Mouse (Mus musculus) heart, adult 9 months (tissue): ENCODE data around the gene Crip1.

Experiments used
- DNase-seq, 2 experiments: peaks; one replicate each; pipeline ENCODE4 v3.0.0; 2022; ENCODE audit warnings: low spot score in 2 of 2

Crip1 gene

DNA sequence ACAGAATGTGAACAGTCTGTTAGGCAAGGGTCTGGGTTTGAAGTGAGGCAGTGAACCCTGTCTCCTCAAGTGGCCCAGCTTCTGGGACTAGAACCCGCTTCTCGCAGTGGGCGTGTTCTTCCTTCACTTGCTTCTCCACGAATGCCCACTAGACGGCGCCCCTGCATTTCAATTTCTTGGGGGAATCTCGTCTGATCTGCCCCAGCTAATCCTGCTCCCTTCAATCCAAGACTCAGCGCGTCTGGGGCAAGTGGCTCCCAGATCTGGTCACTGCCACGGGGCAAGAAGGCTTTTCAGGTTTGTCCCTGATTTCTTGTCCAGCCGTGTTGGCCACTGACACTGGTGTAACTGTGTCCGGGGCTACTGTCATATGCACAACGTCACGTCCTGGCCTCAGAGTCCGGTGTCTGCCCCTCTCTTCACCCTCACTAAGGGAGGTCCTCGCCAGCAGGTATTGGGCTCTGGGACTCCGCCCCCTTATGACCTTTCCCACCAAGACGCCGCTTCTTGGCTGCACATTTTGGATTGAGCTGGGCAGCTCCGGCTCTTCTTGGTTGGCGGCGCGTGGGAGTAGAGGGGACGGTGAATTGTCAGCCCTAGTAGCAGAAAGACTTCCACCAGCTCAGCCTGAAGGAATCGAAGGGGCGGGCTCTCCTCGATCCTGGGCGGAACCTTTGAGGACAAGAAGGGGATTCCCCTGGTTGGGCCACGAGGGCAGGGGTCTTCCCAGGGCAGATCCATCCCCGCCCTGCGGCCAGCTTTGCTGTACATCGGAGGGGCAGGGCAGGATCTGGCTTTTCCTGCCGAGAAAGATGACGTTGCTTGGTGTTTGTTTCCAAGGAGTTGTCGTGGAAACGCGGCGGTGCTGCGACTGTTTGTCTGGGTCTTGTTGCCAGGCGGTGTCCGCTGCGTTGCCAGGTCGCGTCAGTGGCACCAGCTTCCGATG is at the start of gene Crip1:
TSS of gene Crip1 (plus strand) at position 205 of the 946 bp plus-strand sequence.
- DNase-seq, result peak; percentile 88 to 91

- no peak for DNase-seq
These were observed 49.1 kb upstream of the Crip1 start for GRCm38 (mm10) chr12:113097040-113097439.

DNA sequence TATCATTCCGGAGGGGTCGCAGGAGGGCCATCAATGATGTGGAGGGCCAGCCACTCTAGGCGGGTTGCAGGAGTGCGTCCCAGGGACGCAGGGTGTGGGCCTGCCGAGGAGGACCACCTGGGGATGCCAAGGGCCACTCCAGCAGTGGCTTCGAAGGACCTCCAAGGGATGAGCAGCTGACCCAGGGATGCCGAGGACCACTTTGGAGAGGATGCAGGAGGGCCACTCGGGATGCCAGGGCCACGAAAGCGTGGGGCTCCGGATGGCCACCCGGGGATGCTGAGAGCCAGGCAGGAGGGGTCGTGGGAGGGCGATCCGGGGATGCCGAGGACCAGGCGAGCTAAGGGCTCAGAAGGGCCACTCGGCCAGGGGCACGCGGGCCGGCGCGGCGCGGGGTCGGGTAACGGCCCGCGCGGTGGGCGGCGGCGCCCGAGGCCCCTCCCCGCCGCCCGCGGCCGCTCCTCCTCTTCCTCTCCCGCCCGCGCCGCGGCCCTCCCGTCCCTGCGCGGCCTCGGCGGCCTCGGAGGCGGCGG is 48.3 kb upstream of the Crip1 start, which contains the start of gene Mta1:
TSS of gene Mta1 (plus strand) at position 530 of the 533 bp plus-strand sequence.
- peak; percentile 35 to 61 for DNase-seq

- peak; percentile 31 to 40 for DNase-seq
These were observed 47.5 kb upstream of the Crip1 start for GRCm38 (mm10) chr12:113098530-113099151.

DNA sequence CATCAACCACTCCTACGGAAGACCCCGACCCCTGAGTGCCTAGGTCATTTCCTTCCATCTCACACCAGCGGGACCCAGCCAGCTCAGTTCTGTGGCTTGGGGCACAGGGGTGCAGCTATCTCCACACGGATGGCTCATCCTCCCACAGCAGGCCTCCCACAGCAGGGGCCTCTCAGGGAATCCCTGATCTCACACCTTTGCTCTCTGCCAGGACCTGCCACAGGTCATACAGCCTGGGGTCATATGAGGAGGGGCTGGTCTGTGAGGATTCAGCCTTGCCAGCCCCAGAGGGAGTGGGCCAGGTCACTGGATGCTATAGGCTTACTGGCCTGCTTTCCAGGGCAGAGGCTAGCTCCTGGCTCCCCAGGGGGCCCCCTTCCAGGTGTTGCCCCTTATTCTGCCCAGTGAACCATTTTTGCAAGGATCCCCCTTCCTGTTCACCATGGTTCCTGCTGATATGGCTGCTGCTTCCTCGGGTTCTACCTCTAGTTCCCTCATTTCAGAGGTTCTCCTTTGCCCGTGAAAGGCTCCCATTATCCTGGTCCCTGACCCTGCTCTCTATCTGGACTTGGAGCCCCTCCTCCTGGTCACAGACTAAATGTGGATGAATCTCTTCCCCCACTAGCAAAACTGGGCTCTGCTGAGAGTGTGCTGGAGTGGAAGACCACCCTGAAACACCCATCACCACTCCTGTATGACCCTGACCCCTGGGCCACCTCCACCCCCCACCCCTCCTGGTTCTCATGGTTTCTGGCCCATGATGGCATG is 46.5 kb upstream of the Crip1 start:
- no peak for DNase-seq

GRCm38 (mm10) chr12:113100448-113101076 is 45.6 kb upstream of the Crip1 start:
- DNase-seq, result peak in 1 of 2 experiments; percentile 53

DNA sequence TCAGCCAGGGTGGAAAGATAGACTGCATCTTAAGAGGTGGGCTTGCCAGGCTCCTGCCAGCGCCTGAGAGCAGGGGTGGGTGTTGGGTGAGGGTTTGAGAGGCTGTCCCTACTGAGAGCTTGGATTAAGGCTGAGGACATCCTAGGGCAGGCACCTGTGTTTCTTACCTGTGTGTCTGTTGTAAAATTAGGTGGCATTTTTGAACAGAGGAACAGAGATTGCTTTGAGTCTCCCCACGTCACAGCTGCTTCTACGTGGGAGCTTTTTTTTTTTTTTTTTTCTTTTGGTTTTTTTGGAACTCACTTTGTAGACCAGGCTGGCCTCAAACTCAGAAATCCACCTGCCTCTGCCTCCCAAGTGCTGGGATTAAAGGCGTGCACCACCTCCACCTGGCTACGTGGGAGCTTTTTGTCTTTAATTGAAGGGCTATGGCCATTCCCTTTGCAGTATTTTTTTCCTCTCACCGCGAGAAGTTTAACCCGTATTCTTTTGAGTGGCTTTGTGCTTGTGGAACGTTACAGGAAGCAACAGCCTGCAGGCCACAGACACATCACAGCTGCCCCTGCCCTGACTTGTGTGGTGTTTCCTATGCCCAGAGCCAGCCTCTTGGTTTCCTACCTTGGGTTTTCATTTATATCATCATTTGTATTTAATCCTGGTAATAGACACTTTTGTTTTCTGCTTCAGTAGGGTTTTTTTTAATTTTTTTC is 44.7 kb upstream of the Crip1 start:
- DNase-seq, result no peak

DNA sequence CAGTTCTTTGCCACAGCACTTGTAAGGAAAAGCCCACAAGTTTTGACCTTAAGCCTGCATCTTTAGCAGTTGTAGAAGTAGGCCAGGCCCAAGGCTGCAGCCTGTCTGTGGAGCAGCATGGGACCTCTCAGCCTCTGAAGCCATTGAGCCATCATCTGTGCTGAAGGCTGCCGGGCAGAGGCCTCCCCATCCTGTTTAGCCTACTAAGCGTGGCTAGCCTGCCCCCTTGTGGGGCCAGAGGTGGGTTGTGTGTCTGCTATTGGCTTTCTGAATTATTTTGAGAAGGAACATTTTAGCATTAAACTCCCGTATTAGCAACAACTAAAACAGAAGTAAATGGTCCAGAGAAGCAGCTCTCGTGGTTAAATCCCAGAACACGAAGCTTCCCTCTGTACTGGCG is 43.7 kb upstream of the Crip1 start:
- DNase-seq, result peak in 1 of 2 experiments; percentile 41

- no peak for DNase-seq
These were observed 42.2 kb upstream of the Crip1 start for GRCm38 (mm10) chr12:113103846-113104451.

DNA sequence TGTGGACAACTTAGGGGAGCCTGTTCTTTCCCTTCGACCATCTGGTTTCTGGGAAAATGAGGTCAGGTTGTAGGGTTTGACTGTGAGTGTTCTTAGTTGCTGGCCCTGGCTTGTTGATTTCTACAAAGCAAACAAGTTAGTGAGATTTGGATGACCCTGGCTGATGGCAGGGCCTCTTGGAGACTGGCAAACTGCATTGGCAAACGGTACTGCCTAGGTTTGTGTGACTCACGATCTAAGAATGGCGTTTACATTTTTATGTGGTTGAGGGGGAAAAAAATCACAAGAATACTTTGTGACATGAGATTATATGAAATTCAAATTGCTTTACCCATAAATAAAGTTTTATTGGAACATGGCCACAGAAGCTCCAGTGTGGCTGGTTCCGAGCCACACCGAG is 39.7 kb upstream of the Crip1 start:
- no peak for DNase-seq

DNA sequence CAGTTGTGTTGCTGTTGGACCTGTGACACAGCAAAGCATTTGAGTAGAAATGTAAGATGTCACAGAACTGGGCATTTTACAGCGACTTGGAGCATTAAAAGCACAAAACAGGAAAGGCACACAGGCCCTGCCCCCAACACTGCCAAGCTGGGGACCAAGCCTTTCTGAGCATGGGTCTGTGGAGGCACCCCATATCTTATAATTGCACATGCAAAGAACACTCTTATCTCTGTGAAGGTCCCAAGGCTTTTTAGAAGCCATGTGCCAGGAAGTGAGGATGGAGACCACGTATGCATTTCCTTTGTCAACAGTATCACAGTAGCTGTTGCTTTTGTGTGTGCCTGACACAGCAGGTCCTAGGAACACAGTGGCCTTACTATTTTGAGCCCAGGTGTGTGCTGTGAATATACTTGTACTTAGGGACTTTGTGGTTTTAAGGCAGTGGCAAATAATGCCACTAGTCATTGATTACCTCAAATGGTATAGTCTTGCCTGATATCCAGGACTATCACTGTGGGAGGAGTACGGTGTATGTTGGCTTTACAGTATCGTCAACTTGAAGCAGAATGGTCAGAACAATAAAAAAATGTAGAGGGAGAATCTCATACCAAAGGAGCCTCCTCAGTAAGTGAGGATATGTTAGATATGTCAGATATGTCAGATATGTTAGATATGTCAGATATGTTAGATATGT is 38.5 kb upstream of the Crip1 start:
- DNase-seq, result no peak

GRCm38 (mm10) chr12:113108528-113109283 is 37.4 kb upstream of the Crip1 start:
- DNase-seq, result no peak

DNA sequence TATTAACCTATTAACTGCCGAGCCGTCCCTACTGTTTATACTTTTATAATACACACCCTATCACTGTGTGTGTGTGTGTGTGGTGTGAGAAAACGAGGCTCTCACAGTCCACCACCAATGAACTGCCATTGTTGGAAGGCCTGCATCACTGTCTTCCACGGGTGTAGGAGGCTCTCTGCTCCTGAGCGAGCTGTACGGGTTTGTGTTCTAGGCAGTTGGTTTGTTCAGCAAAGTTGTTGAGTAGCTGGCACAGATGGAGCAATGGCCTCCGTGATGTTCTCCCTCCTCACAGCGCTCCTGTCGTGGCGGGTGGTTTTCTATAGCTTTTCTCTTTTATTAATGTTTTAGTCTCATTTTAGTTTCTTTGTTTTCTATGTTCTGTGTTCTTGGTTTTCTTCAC is 36.3 kb upstream of the Crip1 start:
- DNase-seq, result no peak

GRCm38 (mm10) chr12:113114141-113114540 is 32.0 kb upstream of the Crip1 start:
- DNase-seq, result no peak

DNA sequence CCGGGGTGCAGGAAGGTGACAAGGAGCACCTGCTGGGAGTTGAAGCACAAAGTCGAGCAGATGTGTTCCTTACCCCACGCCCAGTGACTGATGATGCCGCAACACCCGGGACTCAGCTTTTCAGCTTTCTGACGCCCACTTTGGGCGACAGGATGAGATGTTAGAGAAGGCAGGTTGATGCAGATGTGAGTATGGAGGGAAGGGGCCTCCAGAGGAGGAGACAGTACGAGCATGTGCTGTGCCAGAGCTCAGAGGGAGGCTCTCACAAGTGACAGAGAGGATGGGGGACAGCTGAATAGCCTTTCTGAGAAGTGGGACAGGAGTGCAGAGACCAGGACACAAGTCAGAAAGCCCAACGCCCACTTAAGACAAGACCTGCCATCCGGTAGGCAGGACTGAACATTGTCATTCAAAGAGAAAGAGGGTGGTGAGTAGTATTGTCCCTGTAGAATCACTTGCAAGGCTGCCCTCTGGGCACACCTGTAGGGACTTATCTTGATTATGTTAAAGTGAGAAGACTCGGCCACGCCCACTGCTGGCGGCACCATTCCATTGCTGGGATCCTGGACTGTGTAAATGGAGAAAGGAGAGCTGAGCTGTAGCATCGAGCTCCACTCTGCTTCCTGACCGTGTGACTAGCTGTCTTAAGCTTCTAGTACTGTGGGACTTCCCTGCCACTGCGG is 31.1 kb upstream of the Crip1 start:
- no peak for DNase-seq

- peak; percentile 66 to 83 for DNase-seq
These were observed 26.4 kb upstream of the Crip1 start for GRCm38 (mm10) chr12:113119516-113120410.

GRCm38 (mm10) chr12:113124726-113125125 is 21.4 kb upstream of the Crip1 start:
- no peak for DNase-seq
